Mouse (Mus musculus): ENCODE results near the gene Kif22. TPM values are rescaled to one million over a fixed set of nuclear protein-coding genes. Genes with fewer than 3 reads are reported as not detected.
A peak's percentile ranks its signal among the peaks of the same experiment; 100 is the strongest.

The Kif22 gene
- polyA plus RNA-seq, 1 experiment from 2014 or later = 200 TPM

DNA sequence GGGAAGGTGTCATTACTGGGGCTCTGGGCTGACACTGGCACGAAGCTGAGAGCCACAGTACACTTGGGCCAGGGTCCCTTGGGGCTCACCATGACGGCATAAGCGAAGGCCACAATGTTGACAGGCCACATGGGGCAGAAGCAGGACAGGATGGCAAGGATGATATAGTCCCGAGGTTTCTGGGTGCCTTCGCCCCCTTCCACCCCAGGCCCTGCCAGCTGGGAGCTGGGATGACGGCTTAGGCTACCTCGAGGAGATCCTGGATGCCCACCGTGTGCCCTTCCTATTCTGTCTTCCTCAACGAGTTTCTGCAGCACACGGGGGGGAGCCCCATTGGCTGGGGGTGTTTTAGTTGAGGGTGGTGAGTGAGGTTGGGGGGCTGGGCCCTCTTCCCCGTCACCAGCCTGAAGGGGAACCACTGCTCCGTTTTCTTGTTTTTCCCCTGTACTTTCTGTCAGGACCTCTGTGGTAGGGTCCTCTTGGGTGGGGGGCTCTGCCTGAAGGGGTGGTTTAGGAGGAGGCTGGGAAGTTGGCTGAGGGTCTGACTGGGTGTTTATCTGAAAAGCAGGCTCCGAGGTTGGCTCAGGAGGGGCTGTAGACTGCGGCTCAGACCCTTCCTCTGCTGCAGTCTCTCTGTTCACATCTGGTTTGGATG, 22.8 kb downstream of the Kif22 start:
- Histone ChIP-seq H3K9me3 (no peaks in the 10 kb centered on the region), H3K36me3 (replicated peaks) (peaks cover 52% of the 10 kb centered on the region), H3K27me3 (replicated peaks; ENCODE audit: low read depth, poor library complexity, severe bottlenecking) (no peaks in the 10 kb centered on the region), H3K4me1 (peaks cover 97% of the 10 kb centered on the region), H3K4me3 (peak overlapping the region; percentile 86), H3K27ac (replicated peaks) (peak overlapping the region; percentile 86)
- 76% methylated on average over 14 of the region's 14 CpGs for WGBS
- no peak for DNase-seq (ENCODE audit: low spot score)

DNA sequence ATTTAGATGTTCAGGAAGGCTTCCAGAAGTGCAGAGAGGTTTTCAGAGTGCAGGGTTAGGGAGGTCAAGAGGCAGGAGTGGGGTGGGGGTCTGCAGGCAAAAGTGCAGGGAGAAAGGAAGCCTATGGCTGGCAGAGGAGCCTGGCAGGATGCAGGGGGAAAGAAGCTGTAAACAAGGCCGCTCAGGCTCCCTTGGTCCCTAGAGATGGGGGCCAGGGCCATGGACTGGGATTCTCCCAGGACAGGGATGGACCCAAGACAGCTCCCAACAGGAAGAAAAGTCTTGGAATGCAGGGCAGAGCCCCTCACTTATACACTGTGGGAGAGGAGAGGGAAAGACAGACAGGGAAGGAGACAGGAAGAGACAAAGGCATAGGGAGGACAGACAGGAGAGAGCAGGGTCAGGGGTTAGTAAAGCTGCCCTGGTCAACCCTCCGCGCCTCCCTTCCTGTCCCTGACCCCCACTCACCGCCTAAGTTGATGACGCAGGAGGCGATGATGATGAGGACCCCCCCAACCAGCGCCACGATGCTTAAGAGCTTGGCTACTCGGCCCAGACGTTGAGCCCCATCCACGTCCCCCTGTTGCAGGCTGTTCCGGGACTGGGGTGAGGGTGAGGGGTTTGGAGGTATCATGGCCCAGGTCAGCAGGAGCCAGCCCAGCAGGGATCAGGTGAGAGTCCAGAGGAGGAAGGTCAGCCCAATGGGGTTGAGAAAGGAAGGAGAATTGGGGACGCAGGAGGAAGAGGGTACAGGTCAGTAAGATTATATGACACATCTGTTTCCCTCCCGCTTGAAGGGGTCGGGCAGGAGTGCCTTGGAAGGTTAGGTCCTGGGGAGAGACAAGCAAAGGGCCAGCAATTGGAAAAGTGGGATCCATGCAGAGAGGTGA, 23.6 kb downstream of the Kif22 start:
- Histone ChIP-seq H3K4me1 (peaks cover 95% of the 10 kb centered on the region), H3K4me3 (peak overlapping the region; percentile 86), H3K27me3 (replicated peaks; ENCODE audit: low read depth, poor library complexity, severe bottlenecking) (no peaks in the 10 kb centered on the region), H3K9me3 (no peaks in the 10 kb centered on the region), H3K27ac (replicated peaks) (peak overlapping the region; percentile 97), H3K36me3 (replicated peaks) (peaks cover 52% of the 10 kb centered on the region)
- no peak for DNase-seq (ENCODE audit: low spot score)
- 70% methylated on average over 15 of the region's 15 CpGs for WGBS

DNA sequence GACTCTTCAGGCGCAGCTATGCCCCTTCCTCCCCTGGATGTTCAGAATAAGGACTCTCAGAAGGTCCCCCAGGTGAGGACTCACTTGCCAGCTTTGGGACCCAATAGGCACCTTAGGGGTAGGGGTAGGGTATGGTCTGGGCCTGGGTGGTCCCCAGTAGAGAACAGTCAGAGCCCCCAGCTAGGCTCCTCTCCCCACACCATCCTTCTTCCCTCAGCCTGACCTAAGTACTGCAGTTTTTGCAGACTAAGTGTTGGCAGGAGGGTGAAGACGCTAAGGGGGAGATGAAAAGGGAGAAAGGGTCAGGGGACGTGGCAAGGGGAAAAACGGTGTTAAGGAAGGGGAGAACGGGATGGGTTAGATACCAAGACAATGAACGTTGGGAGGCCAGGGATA, 24.3 kb downstream of the Kif22 start:
- no peaks in the 10 kb centered on the region for H3K9me3 ChIP-seq
- peak overlapping the region; percentile 35; the same call in 1 of the 2 replicates for H3K4me3 ChIP-seq
- 56% methylated on average over 6 of the region's 6 CpGs for WGBS
- DNase-seq (ENCODE audit: low spot score) = no peak
- peak overlapping the region; percentile 97 for H3K27ac ChIP-seq (replicated peaks)
- H3K36me3 ChIP-seq (replicated peaks) = peaks cover 52% of the 10 kb centered on the region
- no peaks in the 10 kb centered on the region for H3K27me3 ChIP-seq (replicated peaks; ENCODE audit: low read depth, poor library complexity, severe bottlenecking)
- H3K4me1 ChIP-seq = peaks cover 88% of the 10 kb centered on the region

DNA sequence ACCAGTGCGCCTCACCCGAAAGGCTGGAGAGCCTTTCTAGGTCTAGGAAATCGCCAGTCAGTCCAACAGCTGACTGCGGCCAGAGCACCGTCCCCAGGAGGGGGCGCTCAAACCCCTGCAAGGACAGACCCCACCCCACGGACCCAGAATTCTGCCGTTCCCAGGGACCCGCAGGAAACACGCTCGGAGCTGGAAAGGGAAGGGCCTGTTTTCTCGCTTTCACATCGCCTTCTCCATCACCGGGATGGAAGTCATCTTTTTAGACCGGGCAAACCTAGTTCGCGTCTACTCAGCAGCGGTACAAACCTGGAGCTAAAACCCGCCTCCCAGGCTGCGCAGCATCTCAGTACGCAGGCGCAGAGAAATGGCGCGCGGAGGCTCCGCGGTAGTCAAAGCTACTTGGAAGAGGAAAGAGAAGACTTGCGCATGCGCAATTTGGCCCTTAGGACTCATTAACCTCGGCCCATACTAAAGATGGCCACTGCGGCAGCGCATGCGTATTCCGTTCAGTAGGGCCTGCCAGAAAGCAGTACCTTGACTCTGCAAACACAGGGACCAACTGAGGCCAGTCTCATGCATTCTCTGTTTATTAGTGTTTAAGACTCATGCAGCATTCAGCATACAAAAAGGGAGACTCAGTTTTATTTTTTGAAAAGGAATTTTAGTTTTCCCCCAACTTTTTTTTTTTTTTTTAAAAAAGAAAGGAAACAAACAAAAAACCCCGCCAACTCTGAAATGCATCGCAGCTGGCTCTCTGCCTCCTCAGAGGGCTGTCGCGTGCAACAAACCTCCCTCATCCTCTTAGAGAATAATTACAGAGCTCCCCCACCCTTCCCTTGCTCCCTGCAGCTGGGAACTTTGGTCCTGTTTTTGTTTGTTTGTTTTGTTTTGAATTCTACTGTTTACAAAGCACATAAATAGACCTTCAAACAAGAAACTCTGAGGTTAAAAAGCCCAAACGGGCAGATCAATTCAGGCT, 25.0 kb downstream of the Kif22 start, which contains the start of gene Pagr1a:
Pagr1a (minus strand) TSS at position 382 of the 979 bp plus-strand sequence.
- H3K4me3 ChIP-seq = peak within 1 kb of the TSS; percentile 89
- no peaks in the 10 kb centered on the region for H3K27me3 ChIP-seq (replicated peaks; ENCODE audit: low read depth, poor library complexity, severe bottlenecking)
- WGBS = 5% methylated on average over 39 of the region's 39 CpGs
- peaks cover 81% of the 10 kb centered on the region for H3K4me1 ChIP-seq
- no peaks in the 10 kb centered on the region for H3K9me3 ChIP-seq
- H3K36me3 ChIP-seq (replicated peaks) = peaks cover 52% of the 10 kb centered on the region
- H3K27ac ChIP-seq (replicated peaks) = peak within 1 kb of the TSS; percentile 97
- DNase-seq (ENCODE audit: low spot score) = peak; percentile 98

DNA sequence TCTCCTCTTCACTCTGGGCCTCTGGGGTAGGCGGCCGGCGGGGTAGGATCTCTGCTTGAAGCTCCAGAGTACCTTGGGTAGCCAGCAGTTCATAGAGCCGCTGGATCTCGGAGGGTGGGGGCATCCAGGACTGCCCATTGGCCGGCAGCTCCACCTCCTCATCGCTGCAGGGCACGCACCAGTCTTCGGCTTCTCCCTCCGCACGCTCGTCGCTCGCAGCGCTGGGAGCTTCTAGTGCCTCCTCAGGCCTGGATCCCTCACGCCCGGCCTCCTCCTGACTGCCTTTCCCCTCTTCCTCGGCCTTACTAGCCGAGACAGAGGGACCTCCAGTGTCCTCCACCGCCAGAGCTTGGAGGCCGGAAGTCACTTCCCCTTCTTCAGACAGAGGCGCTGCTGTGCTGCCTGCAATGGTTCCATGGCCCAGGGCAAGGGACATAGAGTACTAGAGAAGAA, 25.8 kb downstream of the Kif22 start:
- H3K27ac ChIP-seq (replicated peaks) = peak overlapping the region; percentile 97
- peaks cover 51% of the 10 kb centered on the region for H3K36me3 ChIP-seq (replicated peaks)
- no peaks in the 10 kb centered on the region for H3K9me3 ChIP-seq
- WGBS = under 1% methylated on average over 22 of the region's 22 CpGs
- DNase-seq (ENCODE audit: low spot score) = no peak
- H3K4me3 ChIP-seq = peak overlapping the region; percentile 89
- H3K4me1 ChIP-seq = peaks cover 77% of the 10 kb centered on the region
- no peaks in the 10 kb centered on the region for H3K27me3 ChIP-seq (replicated peaks; ENCODE audit: low read depth, poor library complexity, severe bottlenecking)

DNA sequence TGATC, 26.0 kb downstream of the Kif22 start, which contains the start of gene Pagr1b:
Pagr1b (minus strand) TSS at position 4 of the 5 bp plus-strand sequence.
- peak within 1 kb of the TSS; percentile 89 for H3K4me3 ChIP-seq
- H3K9me3 ChIP-seq = no peaks in the 10 kb centered on the region
- peaks cover 52% of the 10 kb centered on the region for H3K36me3 ChIP-seq (replicated peaks)
- peak within 1 kb of the TSS; percentile 97 for H3K27ac ChIP-seq (replicated peaks)
- H3K4me1 ChIP-seq = peaks cover 76% of the 10 kb centered on the region
- no peak for DNase-seq (ENCODE audit: low spot score)
- H3K27me3 ChIP-seq (replicated peaks; ENCODE audit: low read depth, poor library complexity, severe bottlenecking) = no peaks in the 10 kb centered on the region

DNA sequence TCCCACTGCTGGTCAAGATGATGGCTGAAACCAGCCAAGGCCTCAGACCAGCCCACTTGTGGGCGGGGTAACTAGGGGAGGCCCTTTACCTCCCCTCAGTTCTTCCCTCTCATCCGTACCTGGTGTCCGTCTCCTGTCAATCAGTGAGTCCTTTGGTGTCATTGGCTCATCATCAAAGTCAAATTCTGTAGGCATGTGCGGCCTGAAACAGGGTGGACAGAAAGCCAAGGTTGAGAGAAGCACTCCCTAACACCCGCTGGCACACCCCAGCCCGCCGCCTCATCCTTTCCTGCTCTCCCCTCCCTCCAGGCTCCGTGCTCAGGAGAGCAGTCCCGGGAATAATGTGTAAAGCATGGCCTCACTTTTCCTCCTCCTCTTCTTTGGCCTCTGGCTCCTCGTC, 26.2 kb downstream of the Kif22 start:
- Histone ChIP-seq H3K27ac (replicated peaks) (peak overlapping the region; percentile 97), H3K36me3 (replicated peaks) (peaks cover 53% of the 10 kb centered on the region), H3K9me3 (no peaks in the 10 kb centered on the region), H3K4me3 (peak overlapping the region; percentile 89), H3K4me1 (peaks cover 74% of the 10 kb centered on the region), H3K27me3 (replicated peaks; ENCODE audit: low read depth, poor library complexity, severe bottlenecking) (no peaks in the 10 kb centered on the region)
- under 1% methylated on average over 10 of the region's 10 CpGs for WGBS
- DNase-seq (ENCODE audit: low spot score) = peak; percentile 67

DNA sequence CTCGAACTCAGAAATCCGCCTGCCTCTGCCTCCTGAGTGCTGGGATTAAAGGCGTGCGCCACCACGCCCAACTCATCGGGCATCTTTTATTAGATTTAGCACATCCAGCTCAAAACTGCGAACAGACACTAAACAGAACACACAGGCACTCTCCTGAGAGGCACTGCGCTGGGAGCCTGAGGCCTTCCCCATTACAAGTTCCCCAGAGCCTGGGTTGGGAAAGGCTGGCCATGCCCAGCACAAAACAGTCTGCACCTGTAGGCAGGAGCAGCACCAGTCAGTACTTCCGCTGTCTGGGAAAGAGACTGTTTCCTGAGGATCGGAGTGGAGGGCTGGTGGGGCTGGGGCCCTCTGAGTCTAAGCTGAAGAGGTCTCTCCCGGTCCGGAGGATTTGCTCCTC, 27.3 kb downstream of the Kif22 start:
- Histone ChIP-seq H3K27ac (replicated peaks) (peak overlapping the region; percentile 97), H3K4me3 (peak overlapping the region; percentile 89), H3K36me3 (replicated peaks) (peaks cover 57% of the 10 kb centered on the region), H3K27me3 (replicated peaks; ENCODE audit: low read depth, poor library complexity, severe bottlenecking) (no peaks in the 10 kb centered on the region), H3K4me1 (peaks cover 63% of the 10 kb centered on the region), H3K9me3 (no peaks in the 10 kb centered on the region)
- DNase-seq (ENCODE audit: low spot score) = no peak
- 93% methylated on average over 12 of the region's 12 CpGs for WGBS

DNA sequence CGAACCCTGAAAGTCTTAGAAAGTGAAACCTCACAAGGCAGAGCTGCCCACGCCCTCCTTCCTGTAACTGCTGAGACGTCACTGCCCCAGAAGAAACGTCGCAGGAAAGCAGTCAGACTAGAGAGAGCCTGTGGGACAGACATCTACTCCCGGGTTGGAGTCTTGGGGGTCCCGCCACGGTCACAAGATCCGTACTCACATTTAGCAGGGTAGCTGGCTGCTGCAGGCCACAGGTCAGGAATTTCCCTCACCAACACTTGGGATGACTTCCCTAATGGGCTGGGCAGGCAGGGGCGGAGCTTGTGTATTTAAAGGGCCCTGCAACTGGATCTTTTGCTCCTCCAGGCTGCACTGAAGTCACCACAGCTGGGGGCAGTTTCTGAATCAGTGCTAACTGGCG, 28.0 kb downstream of the Kif22 start, which contains the start of gene Mvp:
Mvp (minus strand) TSS at position 302 of the 400 bp plus-strand sequence.
- peak within 1 kb of the TSS; percentile 89 for H3K4me3 ChIP-seq
- WGBS = 53% methylated on average over 11 of the region's 11 CpGs
- H3K4me1 ChIP-seq = peaks cover 56% of the 10 kb centered on the region
- DNase-seq (ENCODE audit: low spot score) = peak; percentile 61
- H3K9me3 ChIP-seq = no peaks in the 10 kb centered on the region
- H3K27me3 ChIP-seq (replicated peaks; ENCODE audit: low read depth, poor library complexity, severe bottlenecking) = no peaks in the 10 kb centered on the region
- H3K36me3 ChIP-seq (replicated peaks) = peaks cover 51% of the 10 kb centered on the region
- peak within 1 kb of the TSS; percentile 97 for H3K27ac ChIP-seq (replicated peaks)

DNA sequence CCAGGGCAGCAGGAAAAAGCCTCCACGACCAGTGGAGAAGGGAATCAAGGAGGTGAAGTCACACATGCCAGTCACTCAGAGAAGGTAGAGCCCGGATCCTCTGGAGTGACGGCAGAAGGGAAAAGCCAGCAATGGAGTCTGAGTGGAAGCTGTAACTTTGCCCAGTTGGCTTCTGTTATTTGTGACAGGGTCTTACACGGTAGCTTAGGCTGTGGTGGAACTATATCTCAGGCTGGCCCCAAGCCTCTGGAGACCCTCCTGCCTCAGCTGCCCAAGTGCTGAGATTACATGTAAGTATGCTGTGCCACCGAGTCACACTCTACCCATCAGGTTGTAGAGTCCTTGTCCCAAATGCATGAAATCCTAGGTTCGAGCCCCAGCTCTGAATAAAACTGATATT, 28.9 kb downstream of the Kif22 start:
- Histone ChIP-seq H3K4me3 (0 out of 2 replicates have a peak overlapping the region, but pooled peaks have one; percentile 89), H3K36me3 (replicated peaks) (peaks cover 51% of the 10 kb centered on the region), H3K4me1 (peaks cover 47% of the 10 kb centered on the region)

DNA sequence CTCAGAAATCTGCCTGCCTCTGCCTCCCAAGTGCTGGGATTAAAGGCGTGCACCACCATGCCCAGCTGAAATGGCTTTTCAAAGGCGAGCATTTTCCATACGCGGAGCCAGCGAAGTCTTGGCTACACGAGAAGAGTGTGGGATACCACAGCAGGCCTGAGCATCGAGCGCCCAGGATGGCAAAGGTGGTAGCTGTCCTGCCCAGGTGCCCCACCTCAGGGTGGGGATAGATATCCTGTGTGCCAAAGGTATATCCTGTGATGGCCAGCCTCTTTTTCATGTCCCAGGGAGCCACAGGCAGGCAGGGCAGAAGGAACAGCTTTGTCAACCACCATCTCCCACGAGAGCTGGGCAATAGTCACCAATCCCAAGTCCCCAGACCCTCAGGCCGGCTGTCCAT, 29.4 kb downstream of the Kif22 start:
- Histone ChIP-seq H3K4me1 (peaks cover 41% of the 10 kb centered on the region), H3K9me3 (no peaks in the 10 kb centered on the region), H3K4me3 (0 out of 2 replicates have a peak overlapping the region, but pooled peaks have one; percentile 6), H3K36me3 (replicated peaks) (peaks cover 51% of the 10 kb centered on the region), H3K27me3 (replicated peaks; ENCODE audit: low read depth, poor library complexity, severe bottlenecking) (no peaks in the 10 kb centered on the region), H3K27ac (replicated peaks) (no peak overlapping the region)
- WGBS = 95% methylated on average over 10 of the region's 10 CpGs
- DNase-seq (ENCODE audit: low spot score) = no peak

More for the DNA sequence above, 28.9 kb downstream of the Kif22 start:
- no peaks in the 10 kb centered on the region for H3K27me3 ChIP-seq (replicated peaks; ENCODE audit: low read depth, poor library complexity, severe bottlenecking)
- no peak overlapping the region for H3K27ac ChIP-seq (replicated peaks)
- H3K9me3 ChIP-seq = no peaks in the 10 kb centered on the region
- no peak for DNase-seq (ENCODE audit: low spot score)
- WGBS = 96% methylated on average over 6 of the region's 6 CpGs

DNA sequence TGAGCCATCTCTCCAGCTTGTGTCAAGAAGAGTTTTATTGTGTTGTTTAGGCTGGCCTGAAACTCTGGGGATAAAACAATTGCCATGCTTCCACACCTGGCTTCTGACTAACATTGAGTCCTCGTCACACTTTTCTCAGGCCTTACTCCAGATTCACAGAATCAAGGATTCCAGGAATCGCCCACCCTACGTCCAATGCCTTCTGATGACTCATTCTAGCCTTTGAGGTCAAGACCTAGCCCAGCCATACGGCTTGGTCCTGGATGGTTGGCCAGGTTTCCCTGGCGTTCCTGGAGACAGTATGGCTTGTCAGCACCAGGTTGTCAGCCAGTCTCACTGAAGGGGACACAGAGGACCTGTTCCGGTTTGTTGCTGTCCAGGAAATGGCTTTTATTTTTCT, 29.9 kb downstream of the Kif22 start:
- Histone ChIP-seq H3K27me3 (replicated peaks; ENCODE audit: low read depth, poor library complexity, severe bottlenecking) (no peaks in the 10 kb centered on the region), H3K4me1 (peaks cover 36% of the 10 kb centered on the region), H3K36me3 (replicated peaks) (peaks cover 51% of the 10 kb centered on the region), H3K4me3 (no peak overlapping the region), H3K9me3 (no peaks in the 10 kb centered on the region), H3K27ac (replicated peaks) (no peak overlapping the region)
- no peak for DNase-seq (ENCODE audit: low spot score)
- WGBS = 90% methylated on average over 6 of the region's 6 CpGs
